In genomic region chr9:65094237-65094636, GRCm38 (mm10) we compare ENCODE assay signal across 9 mouse cellular contexts. TPM values are rescaled to one million over a fixed set of nuclear protein-coding genes. Genes with fewer than 3 reads are reported as not detected.
A peak's percentile ranks its signal among the peaks of the same experiment; 100 is the strongest.
DNase-seq lines count a peak whose midpoint lies in the region; ATAC-seq lines count a peak whose summit lies in the region.
"Had no signal": no experiment of that assay in that cellular context is flagged by ENCODE, and none has a peak within 500 bp of the region (broad histone marks: within the 10 kb centered on the region; RNA-seq: fewer than 3 reads in every experiment).

No protein-coding gene starts in this region.

- H3K27ac ChIP-seq in intestine, embryonic 14.5 days (ENCODE audit: low read depth): peak overlapping the region; percentile 24; the same call in 1 of the 2 replicates
- H3K27ac ChIP-seq in midbrain, embryonic 13.5 days: 0 out of 2 replicates have a peak overlapping the region, but pooled peaks have one; percentile 17

- DNase-seq in kidney, postnatal 14 days: peak; percentile 31
- DNase-seq in kidney, adult 11 months: no peak
- DNase-seq in adrenal gland, postnatal 14 days: peak; percentile 84
- peak; percentile 80 for DNase-seq in gastrocnemius, postnatal 25 days
- DNase-seq in intestine, embryonic 14.5 days (ENCODE audit: low spot score): peak; percentile 86

- no peaks in the 10 kb centered on the region for H3K27me3 ChIP-seq in intestine, embryonic 14.5 days (replicated peaks; ENCODE audit: control insufficient read depth, insufficient read depth, low read length)
- no peaks in the 10 kb centered on the region for H3K27me3 ChIP-seq in midbrain, embryonic 13.5 days

- no peak overlapping the region for H3K4me3 ChIP-seq in intestine, embryonic 14.5 days (ENCODE audit: low read depth, low read length)
- H3K4me3 ChIP-seq in midbrain, embryonic 13.5 days (replicated peaks): no peak overlapping the region

- no peaks in the 10 kb centered on the region for H3K9me3 ChIP-seq in intestine, embryonic 14.5 days (ENCODE audit: control insufficient read depth, low read length)
- H3K9me3 ChIP-seq in midbrain, embryonic 13.5 days: no peaks in the 10 kb centered on the region

- peak; percentile 73 for ATAC-seq in intestine, embryonic 14.5 days (replicated peaks; ENCODE audit: low FRiP score, low TSS enrichment, low read depth)
- 0 out of 2 replicates have a peak, but pooled peaks have one; percentile 34 for ATAC-seq in midbrain, embryonic 13.5 days
- no peak for ATAC-seq in megakaryocyte progenitor cell, adult 5-6 weeks (replicated peaks; ENCODE audit: poor library complexity)
- no peak for ATAC-seq in megakaryocyte, adult 5-6 weeks (ENCODE audit: poor library complexity, severe bottlenecking)

- H3K4me1 ChIP-seq in intestine, embryonic 14.5 days (replicated peaks; ENCODE audit: control insufficient read depth, insufficient read depth, low read length): peaks cover 12% of the 10 kb centered on the region
- peaks cover 16% of the 10 kb centered on the region for H3K4me1 ChIP-seq in midbrain, embryonic 13.5 days (replicated peaks)

- no peak overlapping the region for H3K9ac ChIP-seq in intestine, embryonic 14.5 days (ENCODE audit: low read length)
- no peak overlapping the region for H3K9ac ChIP-seq in midbrain, embryonic 13.5 days (replicated peaks)

- no peaks in the 10 kb centered on the region for H3K36me3 ChIP-seq in intestine, embryonic 14.5 days (ENCODE audit: control insufficient read depth, insufficient read depth, low read length)
- no peaks in the 10 kb centered on the region for H3K36me3 ChIP-seq in midbrain, embryonic 13.5 days

- H3K4me2 ChIP-seq in intestine, embryonic 14.5 days (ENCODE audit: low read length): peak overlapping the region; percentile 5; the same call in 1 of the 2 replicates
- H3K4me2 ChIP-seq in midbrain, embryonic 13.5 days (replicated peaks): no peak overlapping the region

- WGBS in intestine, embryonic 14.5 days: 23% methylated on average over 6 of the region's 6 CpGs
- WGBS in midbrain, embryonic 13.5 days: 29% methylated on average over 6 of the region's 6 CpGs

RNA-seq across cellular contexts. Expression of gene Igdcc4, which starts 7.0 kb away (rescaled TPM):
- 18.3 and 23.2 TPM in 2 replicates for total RNA-seq in adrenal gland, postnatal 14 days (2021)
- total RNA-seq in gastrocnemius, postnatal 25 days (2021): 10 to 100 TPM; 26.4 to 27.3 TPM
- polyA plus RNA-seq in intestine, embryonic 14.5 days (2014; fragmentation: Nextera tagmentation; extraction: Ambion mirVana): 39.6 and 42.2 TPM in 2 replicates
- 11.0 and 12.6 TPM in 2 replicates for polyA plus RNA-seq in midbrain, embryonic 13.5 days (2015; fragmentation: Nextera tagmentation; extraction: Ambion mirVana)
- total RNA-seq in megakaryocyte progenitor cell, adult 5-6 weeks (2015): 0.02 TPM in 1 of 2 replicates, not detected in the other
- total RNA-seq in megakaryocyte progenitor cell, adult 5-6 weeks (2017): under 0.01 and 0.07 TPM in 2 replicates
- total RNA-seq in megakaryocyte, adult 5-6 weeks (2015): 0.05 and 0.09 TPM in 2 replicates
- total RNA-seq in megakaryocyte, adult 5-6 weeks (2017): not detected in 2 replicates

RNA-seq across cellular contexts. Expression of gene Igdcc3, which starts 46.8 kb away (rescaled TPM):
- total RNA-seq in adrenal gland, postnatal 14 days (2021): 1.2 and 1.4 TPM in 2 replicates
- total RNA-seq in gastrocnemius, postnatal 25 days (2021): under 1 TPM; 0.21 to 0.33 TPM
- 2.7 and 2.9 TPM in 2 replicates for polyA plus RNA-seq in intestine, embryonic 14.5 days (2014; fragmentation: Nextera tagmentation; extraction: Ambion mirVana)
- 23.5 and 25.2 TPM in 2 replicates for polyA plus RNA-seq in midbrain, embryonic 13.5 days (2015; fragmentation: Nextera tagmentation; extraction: Ambion mirVana)
- not detected in 2 replicates for total RNA-seq in megakaryocyte progenitor cell, adult 5-6 weeks (2015)
- total RNA-seq in megakaryocyte progenitor cell, adult 5-6 weeks (2017): not detected in 2 replicates
- total RNA-seq in megakaryocyte, adult 5-6 weeks (2015): not detected in 2 replicates
- not detected in 2 replicates for total RNA-seq in megakaryocyte, adult 5-6 weeks (2017)
- polyA plus RNA-seq: large intestine, adult 2 months had no signal

Comparison
In these comparisons a context has a peak if more than half of its experiments do, and no peak if none do; other contexts are left out.
1. ATAC-seq: peak in intestine, embryonic 14.5 days (single experiment) and midbrain, embryonic 13.5 days (single experiment); none in megakaryocyte progenitor cell, adult 5-6 weeks (single experiment) and megakaryocyte, adult 5-6 weeks (single experiment).
2. RNA of gene Igdcc4, which starts 7.0 kb away (total RNA-seq): 26.4 to 27.3 TPM in gastrocnemius, postnatal 25 days and 18.3 to 23.2 TPM in adrenal gland, postnatal 14 days; 0.05 to 0.09 TPM in megakaryocyte, adult 5-6 weeks and under 0.01 to 0.07 TPM in megakaryocyte progenitor cell, adult 5-6 weeks; every median in the first group is over 10 times any median in the second.